Mouse (Mus musculus) erythroid progenitor cell, adult 5-6 weeks (primary cell): ENCODE results near the gene Sec16b. TPM values are rescaled to one million over a fixed set of nuclear protein-coding genes. Genes with fewer than 3 reads are reported as not detected.

Experiments used
- ATAC-seq: replicated peaks from 2 replicates; pipeline ENCODE4 v1.8.0; 2016; ENCODE audit warnings: moderate number of reproducible peaks, mild to moderate bottlenecking, moderate TSS enrichment, inconsistent platforms; ENCODE audit not compliant: poor library complexity, low FRiP score, severe bottlenecking
- total RNA-seq, 2 experiments: library from RNA; stranded (forward) in 1 of 2; stranded (reverse) in 1 of 2; fragments of 150-400 nt in 1 of 2; fragments of 186-747, 209-891 nt in 1 of 2; gene quantifications; 2 replicates each; pipeline versions ENCODE4 v1.2.3 to v1.2.4; 2015 to 2017; ENCODE audit warnings: low replicate concordance in 2 of 2

Sec16b gene
- total RNA-seq, 2 experiments from 2014 or later, result 0.68 TPM; not detected in 1

GRCm38 (mm10) chr1:157512690-157513448, 6.3 kb downstream of the Sec16b start:
- ATAC-seq, result no peak

GRCm38 (mm10) chr1:157513559-157513958, 7.0 kb downstream of the Sec16b start:
- no peak for ATAC-seq

- ATAC-seq, result no peak
Observed at GRCm38 (mm10) chr1:157514298-157514697, 7.8 kb downstream of the Sec16b start.

GRCm38 (mm10) chr1:157516838-157517808, 10.6 kb downstream of the Sec16b start:
- ATAC-seq, result no peak

DNA sequence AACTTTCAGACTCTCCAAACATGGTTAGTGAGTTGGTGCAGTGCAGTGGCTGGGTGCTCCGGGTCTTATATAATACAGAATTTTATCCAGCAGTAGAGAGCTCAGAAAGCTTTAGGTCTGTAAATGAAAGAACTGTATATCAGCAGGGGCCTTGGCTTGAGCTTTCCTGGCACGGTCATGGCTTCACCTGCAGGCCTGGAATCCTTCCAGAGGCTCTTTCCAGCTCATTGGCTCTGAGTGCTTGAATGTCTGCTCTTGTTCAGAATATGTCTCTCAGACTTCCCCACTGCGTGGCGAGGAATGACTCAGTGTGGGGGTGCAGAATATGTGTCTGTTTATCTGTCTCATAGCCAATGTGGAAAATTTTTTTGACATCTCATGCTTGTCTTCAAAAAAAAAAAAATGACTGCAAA, 11.6 kb downstream of the Sec16b start:
- no peak for ATAC-seq

DNA sequence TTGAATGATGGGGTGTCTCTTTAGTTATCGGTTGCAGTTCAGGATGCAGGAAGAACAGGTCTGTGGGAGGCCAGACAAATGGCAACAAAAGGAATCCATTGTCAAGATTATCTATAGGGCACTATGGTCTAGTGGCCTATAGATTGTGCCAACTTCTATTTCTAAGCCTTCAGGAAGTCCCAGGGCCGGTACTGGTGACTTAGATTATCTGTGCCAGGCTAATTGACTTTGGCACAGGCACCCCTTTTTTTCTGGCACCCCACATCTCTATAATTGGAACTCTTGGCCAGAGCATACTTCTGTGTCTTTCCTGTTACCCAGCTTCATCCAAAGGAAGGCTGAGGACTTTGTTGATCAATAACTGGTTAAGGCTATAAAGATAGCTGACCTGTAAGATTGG, 12.9 kb downstream of the Sec16b start:
- no peak for ATAC-seq

DNA sequence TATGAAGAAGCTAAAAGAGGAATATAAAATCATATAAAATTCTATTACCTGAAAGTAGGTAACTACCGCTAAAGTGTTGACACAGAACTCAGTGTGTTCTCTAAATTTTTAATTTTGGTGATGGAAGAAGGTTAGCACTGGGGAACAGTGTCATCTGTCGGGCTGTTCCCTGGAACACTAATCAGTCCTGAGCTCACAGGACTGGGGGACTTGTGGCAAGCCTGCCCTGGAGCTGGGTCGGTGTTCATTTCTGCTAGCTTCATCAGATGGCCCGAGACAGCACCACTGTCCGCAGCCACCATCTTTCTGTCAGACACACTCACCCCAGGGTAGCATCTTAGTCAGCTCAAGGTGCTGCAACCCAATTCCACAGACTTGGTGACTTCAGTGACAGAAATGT, 15.8 kb downstream of the Sec16b start:
- ATAC-seq, result no peak

GRCm38 (mm10) chr1:157524775-157525174, 18.2 kb downstream of the Sec16b start:
- no peak for ATAC-seq

DNA sequence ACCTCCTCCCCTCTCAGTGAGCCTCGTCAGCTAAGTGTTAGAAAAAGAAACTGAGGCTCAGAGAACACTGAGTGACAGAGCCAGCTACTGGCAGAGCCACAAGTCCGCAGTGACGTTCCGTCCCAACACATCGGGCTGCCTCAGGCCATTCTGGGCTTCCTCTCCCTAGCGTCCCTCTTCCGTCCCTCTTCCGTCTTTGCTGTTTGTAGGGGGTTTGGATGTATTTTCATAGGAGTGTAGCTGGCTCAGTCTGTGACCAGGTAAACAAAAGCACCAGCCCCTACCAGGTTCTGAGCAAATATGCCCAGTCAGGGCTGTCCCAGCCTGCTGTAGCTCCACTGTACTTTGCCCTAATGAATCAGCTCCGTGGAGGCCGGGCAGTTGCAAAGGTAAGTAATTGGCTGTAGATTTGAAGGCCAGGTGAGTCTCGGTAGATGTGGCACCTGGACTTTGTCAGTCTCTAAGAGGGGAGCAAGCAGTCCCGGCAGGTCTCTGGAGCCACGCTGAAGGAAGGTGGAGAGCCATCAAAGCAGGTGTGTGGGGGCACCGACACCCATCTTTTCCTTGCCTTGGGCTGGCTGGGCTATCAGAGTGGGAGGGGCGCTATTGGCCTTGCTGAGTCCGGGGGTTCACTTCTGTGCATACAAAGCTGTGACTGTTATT, 19.3 kb downstream of the Sec16b start:
- no peak for ATAC-seq

DNA sequence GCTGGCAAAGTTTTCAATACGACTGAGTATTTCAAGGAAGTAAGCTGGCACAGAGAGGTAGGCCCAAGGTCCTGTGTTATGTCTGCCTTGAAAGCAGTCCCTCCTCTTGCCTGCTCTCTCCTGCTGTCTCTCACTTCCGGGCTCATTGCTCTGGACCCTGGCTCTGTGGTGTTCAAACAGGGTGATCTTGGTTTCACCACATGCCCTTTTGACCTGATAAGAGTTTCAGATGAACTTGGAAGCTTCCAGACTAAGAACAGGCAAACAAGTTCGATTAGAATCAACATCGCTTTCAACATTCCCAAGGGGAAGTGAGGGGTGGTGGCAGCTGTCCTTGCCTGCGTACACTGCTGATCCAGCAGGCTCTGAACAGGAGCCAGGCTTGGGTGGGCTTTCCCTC, 20.1 kb downstream of the Sec16b start:
- no peak for ATAC-seq

DNA sequence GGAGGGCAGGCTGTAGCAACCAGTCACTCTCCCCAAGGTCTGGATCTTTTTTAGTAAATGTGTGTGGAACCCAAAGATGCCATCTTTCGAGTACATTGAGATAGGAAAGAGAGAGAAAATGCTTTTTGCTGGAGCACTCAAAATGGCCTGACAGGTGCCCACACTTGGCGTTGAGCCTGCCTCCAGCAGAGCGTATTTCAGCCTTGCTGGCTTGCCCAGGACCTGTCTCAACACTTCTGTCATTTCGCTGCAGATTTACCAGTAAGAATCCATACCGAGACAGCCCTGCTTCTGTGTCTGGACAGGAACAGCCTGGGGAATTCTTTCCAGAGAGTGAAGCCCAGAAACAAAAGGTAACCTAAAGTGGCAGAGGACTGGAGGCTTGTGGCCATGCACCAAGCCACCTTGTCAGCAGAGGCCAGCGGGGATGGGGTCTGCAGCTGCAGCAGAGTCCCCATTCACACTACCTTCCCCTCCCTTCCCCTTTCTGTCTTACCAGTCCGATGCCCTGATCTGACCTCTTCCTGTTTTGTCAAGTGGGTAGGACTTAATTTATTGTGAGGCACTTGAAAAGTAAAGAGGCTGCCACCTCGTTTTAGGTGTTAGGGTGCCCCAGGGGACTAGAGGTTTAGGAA, 26.4 kb downstream of the Sec16b start:
- no peak for ATAC-seq

- ATAC-seq, result no peak
Observed at GRCm38 (mm10) chr1:157535571-157535970, 29.0 kb downstream of the Sec16b start.

GRCm38 (mm10) chr1:157536471-157536870, 29.9 kb downstream of the Sec16b start:
- no peak for ATAC-seq

DNA sequence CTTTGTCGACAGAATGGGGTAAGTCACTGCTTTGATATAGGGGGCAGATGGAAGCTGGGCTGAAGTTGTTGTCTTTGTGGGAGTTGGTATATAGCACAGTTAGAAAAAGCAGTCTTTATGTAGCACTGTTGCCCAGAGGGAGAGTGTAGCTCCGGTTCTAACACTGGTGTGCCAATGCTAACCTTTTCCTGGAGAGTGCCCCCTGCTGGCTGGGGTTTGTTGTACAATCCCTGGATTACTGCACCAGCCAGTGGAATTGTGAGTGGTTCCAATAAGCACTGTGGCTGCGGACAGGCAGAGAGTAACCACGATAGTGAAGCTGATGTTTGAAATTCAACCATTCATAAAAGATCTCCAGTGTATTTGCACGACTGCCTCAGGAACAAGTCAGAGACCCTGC, 31.1 kb downstream of the Sec16b start:
- ATAC-seq, result 0 out of 2 replicates have a peak, but pooled peaks have one; percentile 57

DNA sequence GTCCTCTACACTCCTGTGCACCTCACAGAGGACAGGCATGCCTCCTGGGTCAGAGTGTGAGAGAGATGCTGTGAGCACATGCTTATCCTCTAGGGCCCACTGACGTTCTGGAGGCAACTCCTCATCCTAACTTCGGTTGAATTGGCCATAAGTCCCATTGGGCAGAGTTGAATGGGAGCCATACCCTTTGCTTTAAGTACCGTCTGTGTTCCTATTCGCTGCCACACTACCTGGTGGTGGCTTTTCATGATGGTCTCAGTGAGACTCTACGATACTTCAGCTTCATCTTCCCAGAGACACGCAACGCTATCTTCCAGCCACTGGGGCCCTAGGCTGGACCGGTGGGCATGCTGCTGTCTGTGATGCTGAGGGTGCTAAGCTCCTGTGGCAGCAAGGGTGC, 38.5 kb downstream of the Sec16b start:
- ATAC-seq, result no peak

DNA sequence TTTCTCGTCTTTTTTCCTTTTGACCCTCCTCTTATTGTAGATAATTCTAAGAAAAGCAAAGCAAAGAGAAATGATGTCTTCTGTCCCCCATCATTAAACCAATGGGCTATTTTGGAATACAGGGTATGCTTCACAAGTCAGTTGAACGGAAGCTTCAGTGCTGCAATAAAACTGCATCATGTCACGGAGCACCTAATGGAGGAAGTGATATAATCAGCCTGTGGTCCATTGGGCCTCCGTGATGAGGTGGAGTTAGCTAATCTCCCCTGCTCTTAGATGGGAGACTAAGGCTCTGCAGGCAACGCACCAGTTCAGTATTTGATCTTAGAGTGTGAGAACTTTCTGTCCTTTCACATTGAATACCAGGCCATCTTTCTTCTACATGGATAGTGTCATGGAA, 41.1 kb downstream of the Sec16b start:
- no peak for ATAC-seq

- ATAC-seq, result no peak
Observed at GRCm38 (mm10) chr1:157549721-157550120, 43.2 kb downstream of the Sec16b start.

- ATAC-seq, result no peak
Observed at GRCm38 (mm10) chr1:157552749-157553451, 46.4 kb downstream of the Sec16b start.

DNA sequence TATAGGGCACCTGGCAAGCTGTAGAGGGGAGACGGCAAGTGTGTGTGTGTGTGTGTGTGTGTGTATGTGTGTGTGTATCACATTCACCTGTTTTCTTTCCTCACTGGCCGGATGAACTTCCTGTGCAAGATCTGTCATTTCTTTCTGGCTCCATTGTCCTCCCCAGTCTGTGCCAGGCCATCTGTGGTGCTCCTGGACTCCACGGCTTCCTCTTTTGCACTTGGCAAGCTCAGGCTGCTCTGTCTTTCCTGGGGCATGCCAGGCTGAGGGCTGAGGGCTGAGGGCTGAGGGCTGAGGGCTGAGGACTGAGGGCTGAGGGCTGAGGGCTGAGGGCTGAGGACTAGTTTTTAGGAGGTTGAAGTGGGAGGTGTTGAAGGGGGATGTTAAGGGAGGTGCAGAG, 47.6 kb downstream of the Sec16b start:
- no peak for ATAC-seq
